Mouse (Mus musculus) kidney, adult 2 months (tissue): ENCODE measurements at regions not wholly inside any gene's neighbourhood (a gene's known extent, or its start where the extent isn't known, plus 50 kb on each side); places are given as distances from the start of the nearest gene placed in this dataset.

Experiments
- DNase-seq: peaks from one replicate; pipeline ENCODE4 v3.0.0; 2021
- H3K27ac ChIP-seq: fragments of 200-500 bp; 2 replicates; pipeline ENCODE4 v1.5.1; 2012; ENCODE audit warnings: low read depth, low read length, control low read depth, inconsistent platforms; ENCODE audit not compliant: insufficient read depth
- H3K27me3 ChIP-seq: fragments of 200-500 bp; replicated peaks from 2 replicates; pipeline ENCODE4 v1.6.1; 2012; ENCODE audit warnings: mild to moderate bottlenecking, moderate library complexity, low read length, inconsistent platforms; ENCODE audit not compliant: control insufficient read depth, insufficient read depth
- H3K36me3 ChIP-seq: fragments of 200-500 bp; 2 replicates; pipeline ENCODE4 v1.6.1; 2012; ENCODE audit warnings: mild to moderate bottlenecking, moderate library complexity, low read length, inconsistent platforms; ENCODE audit not compliant: control insufficient read depth, insufficient read depth
- H3K4me1 ChIP-seq: fragments of 200-500 bp; 2 replicates; pipeline ENCODE4 v1.6.1; 2011; ENCODE audit warnings: low read length; ENCODE audit not compliant: control insufficient read depth, insufficient read depth
- H3K4me3 ChIP-seq: fragments of 200-500 bp; 2 replicates; pipeline ENCODE4 v1.5.1; 2011; ENCODE audit warnings: mild to moderate bottlenecking, low read depth, low read length, control low read depth; ENCODE audit not compliant: insufficient read depth
- CTCF ChIP-seq: fragments of 200-500 bp; conservative IDR thresholded peaks from 2 replicates; pipeline ENCODE4 v1.5.1; 2011; ENCODE audit warnings: low read depth, mild to moderate bottlenecking, control low read depth, low read length, moderate library complexity, mixed read lengths; ENCODE audit not compliant: insufficient read depth, insufficient read length
- POLR2A ChIP-seq: fragments of 200-500 bp; IDR thresholded peaks from one replicate; pipeline ENCODE4 v1.6.1; 2011; ENCODE audit warnings: low read depth, low read length, control low read depth
- WGBS: fragments of 180-500 bp; shearing (Covaris S2); methylation state at CpG from one replicate; pipeline ENCODE4 v1.1.7; 2018; 5-methylcytosine and 5-hydroxymethylcytosine counted together

DNA sequence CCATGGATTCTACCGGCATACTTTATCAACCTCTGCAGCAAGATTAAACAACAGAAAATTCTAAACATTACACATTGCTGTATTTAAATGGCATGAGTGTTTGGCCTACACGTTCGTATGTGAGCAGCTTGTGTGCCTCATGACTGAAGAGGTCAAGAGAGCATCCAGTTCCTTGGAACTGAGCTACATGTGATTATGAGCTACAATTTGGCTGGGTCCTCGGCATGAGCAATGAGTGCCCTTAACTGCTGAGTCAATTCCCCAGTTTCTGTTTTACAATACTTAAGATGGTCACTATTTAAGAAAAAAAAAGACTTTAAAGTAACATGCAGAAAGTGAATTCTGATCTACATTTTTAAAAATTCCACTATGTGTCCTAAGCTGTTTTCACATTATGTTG, 338.4 kb upstream of the Gpc6 start:
- Histone ChIP-seq H3K4me3 (no peak overlapping the region), H3K4me1 (no peaks in the 10 kb centered on the region), H3K36me3 (no peaks in the 10 kb centered on the region), H3K27ac (no peak overlapping the region), H3K27me3 (no peaks in the 10 kb centered on the region)
- WGBS, result 68% methylated on average over 4 of the region's 4 CpGs
- DNase-seq, result no peak
- TF ChIP-seq CTCF, result no peak

DNA sequence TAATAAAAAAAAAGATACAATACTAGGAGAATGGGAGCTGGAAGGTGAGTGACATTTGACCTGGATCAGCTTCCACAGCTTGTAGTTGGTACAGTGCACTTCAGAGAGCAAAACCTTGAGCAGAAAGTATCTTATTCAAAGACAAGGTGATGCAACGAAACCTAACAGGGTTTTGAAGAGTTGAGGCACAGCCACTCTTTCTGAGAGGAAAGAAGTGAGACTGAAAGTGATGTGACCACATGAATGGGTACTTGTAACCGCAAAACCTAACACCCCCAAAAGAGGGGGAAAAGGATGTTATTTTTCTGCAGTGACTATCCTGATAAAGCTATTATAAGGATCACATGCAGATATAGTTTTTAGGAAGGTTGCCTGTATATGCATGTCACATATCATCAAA, 335.6 kb upstream of the Gpc6 start:
- TF ChIP-seq POLR2A (no peak), CTCF (no peak)

DNA sequence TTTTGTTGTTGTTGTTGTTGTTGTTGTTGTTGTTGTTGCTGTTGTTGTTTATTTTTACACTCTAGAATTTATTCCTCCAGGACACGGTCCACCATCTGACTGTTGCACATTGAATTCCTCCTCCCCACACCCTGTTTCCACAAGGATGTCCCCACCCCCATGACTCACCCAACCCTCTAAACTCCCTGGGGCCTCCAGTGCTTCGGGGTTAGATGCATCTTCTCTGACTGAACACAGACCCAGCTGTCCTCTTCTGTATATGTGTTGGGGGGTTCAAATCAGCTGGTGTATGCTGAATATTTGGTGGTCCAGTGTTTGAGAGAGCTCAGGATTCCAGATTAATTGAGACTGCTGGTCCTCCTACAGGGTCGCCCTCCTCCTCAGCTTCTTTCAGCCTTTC, 335.0 kb upstream of the Gpc6 start:
- DNase-seq, result no peak
- TF ChIP-seq POLR2A (no peak), CTCF (no peak)
- H3K27ac ChIP-seq, result no peak overlapping the region
- no peak overlapping the region for H3K4me3 ChIP-seq
- 79% methylated on average over 3 of the region's 3 CpGs for WGBS
- H3K27me3 ChIP-seq, result no peaks in the 10 kb centered on the region
- no peaks in the 10 kb centered on the region for H3K36me3 ChIP-seq
- no peaks in the 10 kb centered on the region for H3K4me1 ChIP-seq

More for the DNA sequence above, 335.6 kb upstream of the Gpc6 start:
- no peak overlapping the region for H3K4me3 ChIP-seq
- no peaks in the 10 kb centered on the region for H3K4me1 ChIP-seq
- no peak for DNase-seq
- H3K36me3 ChIP-seq, result no peaks in the 10 kb centered on the region
- H3K27ac ChIP-seq, result no peak overlapping the region
- 88% methylated on average over 2 of the region's 2 CpGs for WGBS
- H3K27me3 ChIP-seq, result no peaks in the 10 kb centered on the region

DNA sequence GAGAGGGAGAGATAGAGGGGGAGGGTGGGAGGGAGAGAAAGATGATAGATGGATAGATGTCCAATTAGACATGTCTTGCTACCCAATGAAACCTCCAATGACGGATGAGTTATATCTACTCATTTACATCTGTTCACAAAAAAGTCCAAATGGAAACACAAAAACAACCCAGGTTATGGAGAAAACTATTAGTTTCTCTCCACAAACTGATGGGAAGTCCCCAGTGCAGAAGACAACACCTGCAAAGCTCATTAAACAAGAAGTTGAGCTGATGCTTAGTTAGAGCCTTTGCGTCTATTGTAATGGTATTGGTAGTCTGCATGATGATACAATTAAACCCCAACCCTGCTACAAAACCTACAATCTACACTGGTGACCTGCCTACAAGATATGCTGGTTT, 317.0 kb upstream of the Gpc6 start:
- no peaks in the 10 kb centered on the region for H3K4me1 ChIP-seq
- H3K36me3 ChIP-seq, result no peaks in the 10 kb centered on the region
- no peak overlapping the region for H3K4me3 ChIP-seq
- TF ChIP-seq CTCF, result no peak
- TF ChIP-seq POLR2A, result no peak
- DNase-seq, result no peak
- WGBS, result 96% methylated on average over 2 of the region's 2 CpGs
- H3K27ac ChIP-seq, result no peak overlapping the region
- no peaks in the 10 kb centered on the region for H3K27me3 ChIP-seq

DNA sequence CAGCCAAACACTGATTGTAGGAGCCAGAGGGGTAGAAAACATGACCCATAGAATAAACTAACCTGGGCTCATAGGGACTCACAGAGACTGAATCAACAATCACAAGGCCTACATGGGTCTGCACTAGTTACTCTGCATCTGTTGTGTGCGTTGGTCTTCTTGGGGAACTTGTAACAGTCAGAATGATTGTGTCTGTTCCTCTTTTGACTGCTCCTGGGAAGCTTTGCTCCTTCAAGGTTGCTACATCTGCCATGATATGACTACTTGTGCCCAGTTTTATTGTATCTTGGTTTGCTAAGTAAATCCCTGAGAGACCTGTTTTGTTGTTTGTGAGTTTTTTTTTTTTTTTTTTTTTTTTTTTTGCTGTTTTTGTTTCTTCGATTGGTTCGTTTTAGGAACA, 313.9 kb upstream of the Gpc6 start:
- no peaks in the 10 kb centered on the region for H3K4me1 ChIP-seq
- H3K36me3 ChIP-seq, result no peaks in the 10 kb centered on the region
- no peak for DNase-seq
- no peaks in the 10 kb centered on the region for H3K27me3 ChIP-seq
- 88% methylated on average over 3 of the region's 3 CpGs for WGBS
- H3K4me3 ChIP-seq, result no peak overlapping the region
- TF ChIP-seq POLR2A, result no peak
- no peak for TF ChIP-seq CTCF
- H3K27ac ChIP-seq, result no peak overlapping the region

DNA sequence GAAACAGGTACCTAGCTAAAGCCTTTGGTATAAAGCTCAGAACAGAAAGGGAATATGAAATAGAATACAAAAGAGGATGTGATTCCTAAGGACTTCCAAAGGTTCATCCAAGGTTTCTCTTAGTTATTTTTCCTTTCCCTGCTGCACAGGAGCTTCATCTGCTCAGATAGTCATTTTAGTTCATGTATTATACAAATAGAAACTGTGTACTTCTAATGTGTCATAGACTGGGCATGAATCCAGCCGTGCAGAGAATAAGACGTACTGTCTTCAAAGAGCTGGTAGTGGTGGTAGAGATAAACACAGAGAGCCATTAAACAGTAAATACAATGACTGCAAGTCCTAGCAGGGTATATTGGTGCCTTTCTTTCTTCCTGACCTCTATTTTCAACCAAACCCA, 292.9 kb upstream of the Gpc6 start:
- no peaks in the 10 kb centered on the region for H3K36me3 ChIP-seq
- H3K27ac ChIP-seq, result no peak overlapping the region
- no peaks in the 10 kb centered on the region for H3K27me3 ChIP-seq
- no peak overlapping the region for H3K4me3 ChIP-seq
- TF ChIP-seq CTCF (no peak), POLR2A (no peak)
- no peak for DNase-seq
- H3K4me1 ChIP-seq, result no peaks in the 10 kb centered on the region
- WGBS, result 72% methylated on average over 2 of the region's 2 CpGs

DNA sequence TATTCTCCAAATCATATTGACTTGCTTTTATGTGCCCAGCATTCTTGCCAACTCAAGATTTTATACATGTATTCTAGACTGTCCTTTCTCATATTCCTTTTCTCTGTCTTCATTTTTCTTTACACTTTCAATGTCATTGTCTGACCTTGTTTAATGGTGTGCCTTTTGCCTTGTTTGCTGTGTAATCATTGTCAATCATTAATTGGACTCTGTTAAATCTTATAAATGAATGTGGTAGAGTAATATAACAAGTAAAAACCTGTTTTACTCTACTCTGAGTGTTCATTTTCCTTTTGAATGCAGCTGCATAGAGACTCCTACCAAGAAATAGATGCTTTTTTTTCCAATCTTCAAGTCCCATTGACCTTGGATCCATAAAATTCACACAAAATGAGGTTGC, 283.0 kb upstream of the Gpc6 start:
- no peak overlapping the region for H3K4me3 ChIP-seq
- H3K4me1 ChIP-seq, result peaks cover 5% of the 10 kb centered on the region; the same call in 1 of the 2 replicates
- peak; percentile 49 for DNase-seq
- peak overlapping the region; percentile 85 for H3K27ac ChIP-seq
- H3K36me3 ChIP-seq, result no peaks in the 10 kb centered on the region
- H3K27me3 ChIP-seq, result no peaks in the 10 kb centered on the region
- TF ChIP-seq POLR2A (no peak), CTCF (no peak)

DNA sequence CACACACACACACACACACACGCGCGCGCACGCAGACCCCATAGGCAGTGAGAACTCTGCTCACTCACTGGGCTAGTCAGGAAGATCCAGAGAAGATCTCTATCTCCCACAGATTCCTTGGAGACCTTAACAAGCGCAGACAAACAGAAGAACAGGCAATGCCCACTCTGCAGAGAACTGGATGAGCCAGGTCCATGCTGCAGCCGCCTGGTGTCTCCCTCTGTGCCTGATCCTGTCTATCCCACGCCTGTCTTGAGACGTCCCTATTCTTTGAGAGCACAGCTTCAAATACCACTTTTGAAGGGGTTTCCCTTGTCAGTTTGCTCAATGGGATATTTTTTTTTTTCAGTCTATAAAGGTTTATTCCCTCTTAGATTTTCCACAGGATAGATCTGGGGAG, 273.2 kb upstream of the Gpc6 start:
- Histone ChIP-seq H3K36me3 (no peaks in the 10 kb centered on the region), H3K27ac (no peak overlapping the region), H3K27me3 (no peaks in the 10 kb centered on the region), H3K4me1 (no peaks in the 10 kb centered on the region), H3K4me3 (no peak overlapping the region)
- TF ChIP-seq POLR2A (no peak), CTCF (no peak)
- no peak for DNase-seq
- WGBS, result 88% methylated on average over 9 of the region's 9 CpGs
